Comparison of ENCODE assay signal across 28 mouse cellular contexts in genomic region chr13:86571901-86572300, GRCm38 (mm10).
"Had no signal": no experiment of that assay in that cellular context is flagged by ENCODE, and none has a peak within 500 bp of the region (broad histone marks: within the 10 kb centered on the region; RNA-seq: fewer than 3 reads in every experiment).

No protein-coding gene starts in this region.

- H3K27ac ChIP-seq: limb, embryonic 10.5 days; limb, embryonic 12.5 days; limb, embryonic 13.5 days; limb, embryonic 15.5 days; liver, embryonic 12.5 days; liver, embryonic 13.5 days; liver, embryonic 14.5 days; liver, embryonic 15.5 days; lung, embryonic 15.5 days; macrophage; midbrain, embryonic 10.5 days; midbrain, embryonic 12.5 days; midbrain, embryonic 13.5 days; midbrain, embryonic 15.5 days; neural tube, embryonic 12.5 days had no signal

- H3K36me3 ChIP-seq: limb, embryonic 10.5 days; limb, embryonic 12.5 days; limb, embryonic 13.5 days; limb, embryonic 15.5 days; liver, embryonic 12.5 days; liver, embryonic 13.5 days; liver, embryonic 15.5 days; lung, embryonic 15.5 days; midbrain, embryonic 10.5 days; midbrain, embryonic 12.5 days; midbrain, embryonic 13.5 days; midbrain, embryonic 15.5 days; neural tube, embryonic 12.5 days had no signal

- H3K9me3 ChIP-seq: limb, embryonic 10.5 days; limb, embryonic 12.5 days; limb, embryonic 13.5 days; limb, embryonic 15.5 days; liver, embryonic 12.5 days; liver, embryonic 13.5 days; liver, embryonic 15.5 days; lung, embryonic 15.5 days; megakaryocyte, embryonic 14.5 days; midbrain, embryonic 10.5 days; midbrain, embryonic 12.5 days; midbrain, embryonic 13.5 days; midbrain, embryonic 15.5 days; neural tube, embryonic 12.5 days had no signal

- H3K27me3 ChIP-seq: limb, embryonic 12.5 days; limb, embryonic 13.5 days; limb, embryonic 15.5 days; liver, embryonic 12.5 days; liver, embryonic 13.5 days; liver, embryonic 15.5 days; lung, embryonic 15.5 days; megakaryocyte, embryonic 14.5 days; midbrain, embryonic 12.5 days; midbrain, embryonic 13.5 days; midbrain, embryonic 15.5 days; neural tube, embryonic 12.5 days had no signal

- DNase-seq: left cerebral cortex, postnatal 4 days; liver; liver, embryonic 13.5 days; liver, postnatal 0 days; lung, adult 18-20 months; lung, adult 2 months; lung, embryonic 14.5 days; lung, postnatal 10 days; lung, postnatal 14 days; lung, postnatal 36 days; lung, postnatal 4 days; midbrain, embryonic 14.5 days had no signal

- H3K4me3 ChIP-seq: limb, embryonic 10.5 days; limb, embryonic 12.5 days; limb, embryonic 13.5 days; limb, embryonic 15.5 days; liver, embryonic 12.5 days; liver, embryonic 13.5 days; liver, embryonic 15.5 days; lung, embryonic 15.5 days; megakaryocyte, embryonic 14.5 days; midbrain, embryonic 10.5 days; midbrain, embryonic 12.5 days; midbrain, embryonic 13.5 days; midbrain, embryonic 15.5 days; myocyte; neural tube, embryonic 12.5 days had no signal

- H3K4me1 ChIP-seq: limb, embryonic 10.5 days; limb, embryonic 12.5 days; limb, embryonic 13.5 days; limb, embryonic 15.5 days; liver, embryonic 12.5 days; liver, embryonic 13.5 days; liver, embryonic 15.5 days; lung, embryonic 15.5 days; megakaryocyte, embryonic 14.5 days; midbrain, embryonic 10.5 days; midbrain, embryonic 12.5 days; midbrain, embryonic 13.5 days; midbrain, embryonic 15.5 days; neural tube, embryonic 12.5 days had no signal
